8 mouse cellular contexts compared by ENCODE assay signal in the genomic region with DNA sequence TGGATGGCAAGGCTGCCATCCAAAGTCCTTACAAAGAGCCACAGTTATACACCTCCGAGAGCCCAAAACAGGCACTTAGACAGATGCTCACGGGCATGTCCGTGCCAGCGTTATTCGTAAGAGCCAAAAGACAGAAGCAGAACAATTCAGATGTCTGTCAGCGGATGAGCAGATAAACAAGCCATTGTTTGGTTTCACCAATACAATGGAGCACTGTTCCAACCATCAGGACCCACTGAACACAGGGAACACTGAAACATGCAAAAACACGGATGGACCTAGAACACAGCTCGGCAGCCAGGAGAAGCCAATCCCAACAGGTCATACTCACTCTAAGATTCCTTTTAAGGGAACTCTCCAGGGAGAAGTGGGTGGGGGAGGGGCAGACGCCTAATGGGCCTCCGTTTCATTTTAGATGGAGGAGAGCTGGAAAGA. TPM values are rescaled to one million over a fixed set of nuclear protein-coding genes. Genes with fewer than 3 reads are reported as not detected.
DNase-seq lines count a peak whose midpoint lies in the region; ATAC-seq and TF ChIP-seq lines count a peak whose summit lies in the region.

No protein-coding gene starts in this region.

- no peak for TF ChIP-seq CTCF in cortical plate, adult 2 months (IDR thresholded peaks at IDR 0.05; ENCODE audit: extremely low read depth, insufficient read depth, low read length)

- H3K36me3 ChIP-seq in heart, embryonic 11.5 days (ENCODE audit: control insufficient read depth, insufficient read depth, low read length): no peaks in the 10 kb centered on the region
- no peaks in the 10 kb centered on the region for H3K36me3 ChIP-seq in kidney, embryonic 14.5 days (ENCODE audit: control insufficient read depth, insufficient read depth, low read length)

- ATAC-seq in heart, embryonic 11.5 days (replicated peaks; ENCODE audit: insufficient number of reproducible peaks, low FRiP score, low TSS enrichment): no peak
- ATAC-seq in kidney, embryonic 14.5 days (ENCODE audit: low FRiP score, low TSS enrichment): no peak

- no peaks in the 10 kb centered on the region for H3K9me3 ChIP-seq in heart, embryonic 11.5 days (replicated peaks; ENCODE audit: control insufficient read depth, low read length)
- H3K9me3 ChIP-seq in kidney, embryonic 14.5 days (ENCODE audit: control insufficient read depth, low read length): no peaks in the 10 kb centered on the region

- no peak overlapping the region for H3K9ac ChIP-seq in heart, embryonic 11.5 days (ENCODE audit: low read depth, low read length)
- H3K9ac ChIP-seq in kidney, embryonic 14.5 days (ENCODE audit: low read depth, low read length): no peak overlapping the region

- no peak for DNase-seq in heart, postnatal 25 days (ENCODE audit: low spot score)
- DNase-seq in heart, postnatal 4 days: peak; percentile 42
- peak; percentile 55 for DNase-seq in lung, postnatal 14 days
- DNase-seq in yolk sac, embryonic 10.5 days (ENCODE audit: low spot score): no peak
- DNase-seq in spleen, postnatal 14 days (ENCODE audit: low spot score in 2 of 2): no peak

- no peak overlapping the region for H3K4me3 ChIP-seq in heart, embryonic 11.5 days (ENCODE audit: low read depth, low read length)
- H3K4me3 ChIP-seq in cortical plate, adult 2 months (ENCODE audit: insufficient read depth, low read length): no peak overlapping the region
- no peak overlapping the region for H3K4me3 ChIP-seq in kidney, embryonic 14.5 days (ENCODE audit: low read length)

- H3K4me2 ChIP-seq in heart, embryonic 11.5 days: peak overlapping the region; percentile 10
- no peak overlapping the region for H3K4me2 ChIP-seq in kidney, embryonic 14.5 days (replicated peaks; ENCODE audit: low read depth, low read length)

- intact Hi-C loops in heart, postnatal 25 days (cut with DNase I): no loop called here

- H3K27me3 ChIP-seq in heart, embryonic 11.5 days (ENCODE audit: control insufficient read depth, insufficient read depth, low read length): no peaks in the 10 kb centered on the region
- H3K27me3 ChIP-seq in kidney, embryonic 14.5 days (ENCODE audit: control insufficient read depth, insufficient read depth, low read length): no peaks in the 10 kb centered on the region

- TF ChIP-seq POLR2A in cortical plate, adult 2 months (IDR thresholded peaks at IDR 0.05; ENCODE audit: extremely low read depth, insufficient read depth, low read length): no peak

- WGBS in heart, embryonic 11.5 days (ENCODE audit: insufficient replicate concordance): 46% methylated on average over 10 of the region's 10 CpGs
- WGBS in kidney, embryonic 14.5 days: 62% methylated on average over 10 of the region's 10 CpGs

- H3K4me1 ChIP-seq in heart, embryonic 11.5 days (ENCODE audit: control insufficient read depth, insufficient read depth, low read length): peaks cover 21% of the 10 kb centered on the region
- H3K4me1 ChIP-seq in cortical plate, adult 2 months (ENCODE audit: control insufficient read depth, insufficient read depth, low read length): peaks cover 1% of the 10 kb centered on the region; the same call in 1 of the 2 replicates
- H3K4me1 ChIP-seq in kidney, embryonic 14.5 days (ENCODE audit: control insufficient read depth, insufficient read depth, low read length): 0 out of 2 replicates have a peak, but pooled peaks cover 17% of the 10 kb centered on the region

- peak overlapping the region; percentile 24; the same call in 1 of the 2 replicates for H3K27ac ChIP-seq in heart, embryonic 11.5 days (ENCODE audit: low read depth, low read length)
- peak overlapping the region; percentile 91 for H3K27ac ChIP-seq in cortical plate, adult 2 months (ENCODE audit: insufficient read depth, low read length)
- H3K27ac ChIP-seq in kidney, embryonic 14.5 days (ENCODE audit: low read depth, low read length): no peak overlapping the region

RNA-seq across cellular contexts. Expression of a gene that starts 34.5 kb away (rescaled TPM):
- 31.7 and 39.5 TPM in 2 replicates for polyA plus RNA-seq in heart, embryonic 11.5 days (2014; fragmentation: Nextera tagmentation; extraction: Ambion mirVana)
- total RNA-seq in heart, postnatal 25 days (2021): 10 to 100 TPM; 38.5 to 40.9 TPM
- 31.8 and 32.4 TPM in 2 replicates for polyA plus RNA-seq in cortical plate, adult 2 months (2012; rRNA removed)
- 10 to 100 TPM; 66.7 to 70.5 TPM for total RNA-seq in heart, postnatal 4 days (2021)
- 51.1 and 54.9 TPM in 2 replicates for polyA plus RNA-seq in kidney, embryonic 14.5 days (2014; fragmentation: Nextera tagmentation; extraction: Ambion mirVana)

RNA-seq across cellular contexts. Expression of a gene that starts 35.4 kb away (rescaled TPM):
- polyA plus RNA-seq in heart, embryonic 11.5 days (2014; fragmentation: Nextera tagmentation; extraction: Ambion mirVana): 21.5 and 23.7 TPM in 2 replicates
- 10 to 100 TPM; 21.4 to 22.9 TPM for total RNA-seq in heart, postnatal 25 days (2021)
- 23.5 and 26.4 TPM in 2 replicates for polyA plus RNA-seq in cortical plate, adult 2 months (2012; rRNA removed)
- 10 to 100 TPM; 42.9 to 43.7 TPM for total RNA-seq in heart, postnatal 4 days (2021)
- polyA plus RNA-seq in kidney, embryonic 14.5 days (2014; fragmentation: Nextera tagmentation; extraction: Ambion mirVana): 43.5 and 50.6 TPM in 2 replicates

Comparison
In these comparisons a context has a peak if more than half of its experiments do, and no peak if none do; other contexts are left out.
1. DNase-seq: peak in heart, postnatal 4 days (single experiment) and lung, postnatal 14 days (single experiment); none in heart, postnatal 25 days (single experiment), yolk sac, embryonic 10.5 days (single experiment) and spleen, postnatal 14 days (0 of 2).